In genomic region chr17:11092900-11093299, GRCm38 (mm10) we compare ENCODE assay signal across 10 mouse cellular contexts.
DNase-seq lines count a peak whose midpoint lies in the region; ATAC-seq lines count a peak whose summit lies in the region.
"Had no signal": no experiment of that assay in that cellular context is flagged by ENCODE, and none has a peak within 500 bp of the region (broad histone marks: within the 10 kb centered on the region; RNA-seq: fewer than 3 reads in every experiment).

No protein-coding gene starts in this region.

- no peaks in the 10 kb centered on the region for H3K36me3 ChIP-seq in heart, embryonic 11.5 days (ENCODE audit: control insufficient read depth, insufficient read depth, low read length)
- H3K36me3 ChIP-seq in forebrain, embryonic 13.5 days (ENCODE audit: poor library complexity, severe bottlenecking) = no peaks in the 10 kb centered on the region
- no peaks in the 10 kb centered on the region for H3K36me3 ChIP-seq in kidney, embryonic 15.5 days
- no peaks in the 10 kb centered on the region for H3K36me3 ChIP-seq in midbrain, embryonic 13.5 days
- H3K36me3 ChIP-seq: heart, embryonic 15.5 days; neural tube, embryonic 12.5 days had no signal

- 33% methylated on average over 6 of the region's 6 CpGs for WGBS in heart, embryonic 11.5 days (ENCODE audit: insufficient replicate concordance)
- 21% methylated on average over 6 of the region's 6 CpGs for WGBS in forebrain, embryonic 13.5 days
- 38% methylated on average over 6 of the region's 6 CpGs for WGBS in kidney, embryonic 15.5 days
- 11% methylated on average over 6 of the region's 6 CpGs for WGBS in midbrain, embryonic 13.5 days

- H3K27ac ChIP-seq in heart, embryonic 11.5 days (ENCODE audit: low read depth, low read length) = no peak overlapping the region
- H3K27ac ChIP-seq in forebrain, embryonic 13.5 days = 0 out of 2 replicates have a peak overlapping the region, but pooled peaks have one; percentile 31
- no peak overlapping the region for H3K27ac ChIP-seq in kidney, embryonic 15.5 days
- H3K27ac ChIP-seq in midbrain, embryonic 13.5 days = peak overlapping the region; percentile 32; the same call in 1 of the 2 replicates
- H3K27ac ChIP-seq: heart, embryonic 15.5 days; neural tube, embryonic 12.5 days had no signal

- H3K27me3 ChIP-seq in heart, embryonic 11.5 days (ENCODE audit: control insufficient read depth, insufficient read depth, low read length) = no peaks in the 10 kb centered on the region
- H3K27me3 ChIP-seq in forebrain, embryonic 13.5 days = no peaks in the 10 kb centered on the region
- H3K27me3 ChIP-seq in kidney, embryonic 15.5 days = no peaks in the 10 kb centered on the region
- H3K27me3 ChIP-seq in midbrain, embryonic 13.5 days = no peaks in the 10 kb centered on the region
- H3K27me3 ChIP-seq: heart, embryonic 15.5 days; neural tube, embryonic 12.5 days had no signal

- DNase-seq in heart, adult 18-20 months = peak; percentile 61 to 81
- peak; percentile 87 for DNase-seq in Muller cell, postnatal 12 days (ENCODE audit: inconsistent ontology term)
- no peak for DNase-seq in B cell, adult 2 months

- no peak overlapping the region for H3K9ac ChIP-seq in heart, embryonic 11.5 days (ENCODE audit: low read depth, low read length)
- H3K9ac ChIP-seq in forebrain, embryonic 13.5 days = no peak overlapping the region
- no peak overlapping the region for H3K9ac ChIP-seq in kidney, embryonic 15.5 days
- no peak overlapping the region for H3K9ac ChIP-seq in midbrain, embryonic 13.5 days (replicated peaks)
- H3K9ac ChIP-seq: heart, embryonic 15.5 days; neural tube, embryonic 12.5 days had no signal

- H3K4me3 ChIP-seq in heart, embryonic 11.5 days (ENCODE audit: low read depth, low read length) = no peak overlapping the region
- H3K4me3 ChIP-seq in forebrain, embryonic 13.5 days = no peak overlapping the region
- H3K4me3 ChIP-seq in kidney, embryonic 15.5 days (replicated peaks) = no peak overlapping the region
- no peak overlapping the region for H3K4me3 ChIP-seq in midbrain, embryonic 13.5 days (replicated peaks)
- H3K4me3 ChIP-seq: heart, embryonic 15.5 days; neural tube, embryonic 12.5 days had no signal

- no peaks in the 10 kb centered on the region for H3K4me1 ChIP-seq in heart, embryonic 11.5 days (ENCODE audit: control insufficient read depth, insufficient read depth, low read length)
- peaks cover 6% of the 10 kb centered on the region; the same call in 1 of the 2 replicates for H3K4me1 ChIP-seq in forebrain, embryonic 13.5 days
- no peaks in the 10 kb centered on the region; the same call in 1 of the 2 replicates for H3K4me1 ChIP-seq in kidney, embryonic 15.5 days
- H3K4me1 ChIP-seq in midbrain, embryonic 13.5 days (replicated peaks) = peaks cover 11% of the 10 kb centered on the region
- H3K4me1 ChIP-seq: heart, embryonic 15.5 days had no signal

- ATAC-seq in heart, embryonic 11.5 days (replicated peaks; ENCODE audit: insufficient number of reproducible peaks, low FRiP score, low TSS enrichment) = no peak
- no peak for ATAC-seq in forebrain, embryonic 13.5 days
- ATAC-seq in kidney, embryonic 15.5 days (replicated peaks; ENCODE audit: low FRiP score) = 0 out of 2 replicates have a peak, but pooled peaks have one; percentile 15
- ATAC-seq in midbrain, embryonic 13.5 days = no peak
- no peak for ATAC-seq in cerebellum, adult (ENCODE audit: insufficient number of reproducible peaks, low FRiP score, low TSS enrichment)

- no peak overlapping the region for H3K4me2 ChIP-seq in heart, embryonic 11.5 days
- no peak overlapping the region for H3K4me2 ChIP-seq in forebrain, embryonic 13.5 days
- H3K4me2 ChIP-seq in kidney, embryonic 15.5 days = no peak overlapping the region
- no peak overlapping the region for H3K4me2 ChIP-seq in midbrain, embryonic 13.5 days (replicated peaks)
- H3K4me2 ChIP-seq: heart, embryonic 15.5 days; neural tube, embryonic 12.5 days had no signal

- no peaks in the 10 kb centered on the region for H3K9me3 ChIP-seq in heart, embryonic 11.5 days (replicated peaks; ENCODE audit: control insufficient read depth, low read length)
- no peaks in the 10 kb centered on the region; the same call in 1 of the 2 replicates for H3K9me3 ChIP-seq in forebrain, embryonic 13.5 days (replicated peaks)
- 0 out of 2 replicates have a peak, but pooled peaks cover 4% of the 10 kb centered on the region for H3K9me3 ChIP-seq in kidney, embryonic 15.5 days (replicated peaks)
- H3K9me3 ChIP-seq in midbrain, embryonic 13.5 days = no peaks in the 10 kb centered on the region
- H3K9me3 ChIP-seq: heart, embryonic 15.5 days had no signal

Comparison
In these comparisons a context has a peak if more than half of its experiments do, and no peak if none do; other contexts are left out.
1. DNase-seq: peak in heart, adult 18-20 months (2 of 2) and Muller cell, postnatal 12 days (single experiment); none in B cell, adult 2 months (0 of 2).
2. H3K27ac ChIP-seq: peak in forebrain, embryonic 13.5 days (single experiment) and midbrain, embryonic 13.5 days (single experiment); none in heart, embryonic 11.5 days (single experiment) and kidney, embryonic 15.5 days (single experiment).